Mouse (Mus musculus): ENCODE measurements around the gene Gm21987.

Gm21987 gene

GRCm38 (mm10) chr16:38392126-38392894 is 45.5 kb downstream of the Gm21987 start:
- DNase-seq (ENCODE audit: low read depth, low spot score) = no peak

GRCm38 (mm10) chr16:38394191-38394618 is 47.4 kb downstream of the Gm21987 start:
- no peak for DNase-seq (ENCODE audit: low read depth, low spot score)

- no peak for DNase-seq (ENCODE audit: low read depth, low spot score)
Observed at GRCm38 (mm10) chr16:38395060-38395730, 48.4 kb downstream of the Gm21987 start.

GRCm38 (mm10) chr16:38396155-38396554 is 49.3 kb downstream of the Gm21987 start:
- peak; percentile 54 for DNase-seq (ENCODE audit: low read depth, low spot score)

GRCm38 (mm10) chr16:38398266-38398665 is 51.4 kb downstream of the Gm21987 start:
- no peak for DNase-seq (ENCODE audit: low read depth, low spot score)

GRCm38 (mm10) chr16:38399076-38399475 is 52.2 kb downstream of the Gm21987 start:
- peak; percentile 35 for DNase-seq (ENCODE audit: low read depth, low spot score)

GRCm38 (mm10) chr16:38399531-38400231 is 52.8 kb downstream of the Gm21987 start:
- DNase-seq (ENCODE audit: low read depth, low spot score) = peak; percentile 37

- no peak for DNase-seq (ENCODE audit: low read depth, low spot score)
Observed at GRCm38 (mm10) chr16:38400311-38400960, 53.6 kb downstream of the Gm21987 start.

GRCm38 (mm10) chr16:38401468-38401867 is 54.6 kb downstream of the Gm21987 start:
- DNase-seq (ENCODE audit: low read depth, low spot score) = no peak

- peak; percentile 79 for DNase-seq (ENCODE audit: low read depth, low spot score)
Observed at GRCm38 (mm10) chr16:38403639-38404038, 56.8 kb downstream of the Gm21987 start.

- no peak for DNase-seq (ENCODE audit: low read depth, low spot score)
Observed at GRCm38 (mm10) chr16:38406293-38406692, 59.5 kb downstream of the Gm21987 start.

- DNase-seq (ENCODE audit: low read depth, low spot score) = peak; percentile 52
Observed at GRCm38 (mm10) chr16:38406708-38407107, 59.9 kb downstream of the Gm21987 start.

GRCm38 (mm10) chr16:38407584-38407983 is 60.7 kb downstream of the Gm21987 start:
- DNase-seq (ENCODE audit: low read depth, low spot score) = peak; percentile 15

GRCm38 (mm10) chr16:38408416-38408815 is 61.6 kb downstream of the Gm21987 start:
- DNase-seq (ENCODE audit: low read depth, low spot score) = no peak
